In the genomic region with DNA sequence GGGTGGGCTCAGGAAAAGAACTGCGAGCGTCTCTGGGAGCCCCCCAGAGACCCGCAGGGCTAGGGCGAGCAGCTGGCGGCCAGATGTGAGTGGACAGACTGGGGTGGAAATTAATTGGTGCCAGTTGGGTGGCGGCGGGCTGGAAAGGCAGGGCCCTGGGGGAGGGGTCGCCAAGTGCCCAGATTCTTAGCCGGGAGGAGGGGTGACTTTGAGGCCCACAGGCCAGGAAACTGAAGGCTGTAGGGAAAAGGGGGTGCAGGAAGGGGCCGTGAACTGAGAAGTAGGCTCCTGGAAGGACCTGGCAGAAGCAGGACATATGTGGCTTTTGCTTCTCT, we compare ENCODE assay signal across 8 mouse cellular contexts. TPM values are rescaled to one million over a fixed set of nuclear protein-coding genes. Genes with fewer than 3 reads are reported as not detected.
DNase-seq lines count a peak whose midpoint lies in the region; ATAC-seq and TF ChIP-seq lines count a peak whose summit lies in the region.

No protein-coding gene starts in this region.

- peak overlapping the region; percentile 85 for H3K4me2 ChIP-seq in embryonic facial prominence, embryonic 13.5 days
- peak overlapping the region; percentile 51 for H3K4me2 ChIP-seq in hindbrain, embryonic 15.5 days

- WGBS in embryonic facial prominence, embryonic 13.5 days: 1% methylated on average over 10 of the region's 10 CpGs
- WGBS in hindbrain, embryonic 15.5 days: under 1% methylated on average over 10 of the region's 10 CpGs

- peak overlapping the region; percentile 75 for H3K9ac ChIP-seq in embryonic facial prominence, embryonic 13.5 days
- H3K9ac ChIP-seq in hindbrain, embryonic 15.5 days: peak overlapping the region; percentile 28; the same call in 1 of the 2 replicates

- peak overlapping the region; percentile 85 for H3K27ac ChIP-seq in layer of hippocampus, adult 2 months
- H3K27ac ChIP-seq in embryonic facial prominence, embryonic 13.5 days: peak overlapping the region; percentile 99
- peak overlapping the region; percentile 61 for H3K27ac ChIP-seq in hindbrain, embryonic 15.5 days (replicated peaks)

- H3K27me3 ChIP-seq in embryonic facial prominence, embryonic 13.5 days: no peaks in the 10 kb centered on the region
- H3K27me3 ChIP-seq in hindbrain, embryonic 15.5 days: no peaks in the 10 kb centered on the region

- ATAC-seq in embryonic facial prominence, embryonic 13.5 days (ENCODE audit: insufficient number of reproducible peaks, insufficient read depth, low FRiP score, low TSS enrichment, low read depth): peak; percentile 28; the same call in 1 of the 2 replicates
- no peak for ATAC-seq in hindbrain, embryonic 15.5 days (ENCODE audit: low FRiP score, low read depth)

- no peak for TF ChIP-seq CTCF in layer of hippocampus, adult 2 months (conservative IDR thresholded peaks at IDR 0.05)

- peaks cover 61% of the 10 kb centered on the region for H3K4me1 ChIP-seq in embryonic facial prominence, embryonic 13.5 days
- peaks cover 36% of the 10 kb centered on the region for H3K4me1 ChIP-seq in hindbrain, embryonic 15.5 days (replicated peaks)

- DNase-seq in layer of hippocampus, adult 2 months (ENCODE audit: low spot score in 2 of 2): no peak
- DNase-seq in layer of hippocampus, postnatal 14 days (ENCODE audit: low spot score in 2 of 2): no peak
- peak; percentile 59 to 61 for DNase-seq in lung, postnatal 4 days
- DNase-seq in left cerebral cortex, adult 18-20 months (ENCODE audit: low spot score in 2 of 2): no peak
- DNase-seq in adrenal gland, adult 8-10 months: no peak
- no peak for DNase-seq in MN1 (ENCODE audit: low spot score)

- no peaks in the 10 kb centered on the region for H3K9me3 ChIP-seq in embryonic facial prominence, embryonic 13.5 days
- H3K9me3 ChIP-seq in hindbrain, embryonic 15.5 days: no peaks in the 10 kb centered on the region

- no peaks in the 10 kb centered on the region for H3K36me3 ChIP-seq in embryonic facial prominence, embryonic 13.5 days
- H3K36me3 ChIP-seq in hindbrain, embryonic 15.5 days: no peaks in the 10 kb centered on the region

- H3K4me3 ChIP-seq in layer of hippocampus, adult 2 months: peak overlapping the region; percentile 39
- peak overlapping the region; percentile 44 for H3K4me3 ChIP-seq in embryonic facial prominence, embryonic 13.5 days
- H3K4me3 ChIP-seq in hindbrain, embryonic 15.5 days: peak overlapping the region; percentile 30

RNA-seq across cellular contexts. Expression of a gene that starts 6.5 kb away (rescaled TPM):
- total RNA-seq in layer of hippocampus, adult 2 months (2021): 1 to 10 TPM; 5.1 to 7.2 TPM
- 10 to 100 TPM in 1 of 2 experiments, 1 to 10 TPM in 1; 9.5 to 12.5 TPM for total RNA-seq in layer of hippocampus, postnatal 14 days (2021)
- 64.3 and 67.6 TPM in 2 replicates for polyA plus RNA-seq in embryonic facial prominence, embryonic 13.5 days (2015; fragmentation: Nextera tagmentation; extraction: Ambion mirVana)
- polyA plus RNA-seq in hindbrain, embryonic 15.5 days (2015; fragmentation: Nextera tagmentation; extraction: Ambion mirVana): 18.8 and 24.5 TPM in 2 replicates
- total RNA-seq in left cerebral cortex, adult 18-20 months (2021): 10 to 100 TPM; 15.5 to 19.9 TPM
- total RNA-seq in adrenal gland, adult 8-10 months (2022): 10 to 100 TPM; 18.3 to 48.9 (median 22.3) TPM

RNA-seq across cellular contexts. Expression of a gene that starts 29.9 kb away (rescaled TPM):
- total RNA-seq in layer of hippocampus, adult 2 months (2021): 100 to 1,000 TPM; 109 to 113 TPM
- total RNA-seq in layer of hippocampus, postnatal 14 days (2021): 10 to 100 TPM; 82.9 to 97.3 TPM
- polyA plus RNA-seq in embryonic facial prominence, embryonic 13.5 days (2015; fragmentation: Nextera tagmentation; extraction: Ambion mirVana): 71.3 and 78.6 TPM in 2 replicates
- 62.5 and 65.9 TPM in 2 replicates for polyA plus RNA-seq in hindbrain, embryonic 15.5 days (2015; fragmentation: Nextera tagmentation; extraction: Ambion mirVana)
- 100 to 1,000 TPM in 1 of 2 experiments, 10 to 100 TPM in 1; 99.1 to 101 TPM for total RNA-seq in left cerebral cortex, adult 18-20 months (2021)
- 100 to 1,000 TPM in 2 of 4 experiments, 10 to 100 TPM in 2; 75.4 to 109 (median 88.5) TPM for total RNA-seq in adrenal gland, adult 8-10 months (2022)

RNA-seq across cellular contexts. Expression of a gene that starts 31.5 kb away (rescaled TPM):
- 10 to 100 TPM; 91.8 to 93.9 TPM for total RNA-seq in layer of hippocampus, adult 2 months (2021)
- total RNA-seq in layer of hippocampus, postnatal 14 days (2021): 10 to 100 TPM; 84.0 to 85.6 TPM
- 16.3 and 16.6 TPM in 2 replicates for polyA plus RNA-seq in embryonic facial prominence, embryonic 13.5 days (2015; fragmentation: Nextera tagmentation; extraction: Ambion mirVana)
- polyA plus RNA-seq in hindbrain, embryonic 15.5 days (2015; fragmentation: Nextera tagmentation; extraction: Ambion mirVana): 13.6 and 16.1 TPM in 2 replicates
- 10 to 100 TPM; 93.7 to 99.0 TPM for total RNA-seq in left cerebral cortex, adult 18-20 months (2021)
- total RNA-seq in adrenal gland, adult 8-10 months (2022): 10 to 100 TPM; 81.0 to 86.9 (median 83.7) TPM

RNA-seq across cellular contexts. Expression of a gene that starts 45.1 kb away (rescaled TPM):
- total RNA-seq in layer of hippocampus, adult 2 months (2021): 1 to 10 TPM; 2.3 to 2.6 TPM
- total RNA-seq in layer of hippocampus, postnatal 14 days (2021): 1 to 10 TPM; 3.4 to 4.2 TPM
- polyA plus RNA-seq in embryonic facial prominence, embryonic 13.5 days (2015; fragmentation: Nextera tagmentation; extraction: Ambion mirVana): 4.8 and 4.9 TPM in 2 replicates
- polyA plus RNA-seq in hindbrain, embryonic 15.5 days (2015; fragmentation: Nextera tagmentation; extraction: Ambion mirVana): 3.1 and 3.6 TPM in 2 replicates
- total RNA-seq in left cerebral cortex, adult 18-20 months (2021): 1 to 10 TPM; 2.6 TPM
- total RNA-seq in adrenal gland, adult 8-10 months (2022): 1 to 10 TPM; 3.1 to 5.6 (median 4.2) TPM

Comparison
In these comparisons a context has a peak if more than half of its experiments do, and no peak if none do; other contexts are left out.
1. DNase-seq: peak in lung, postnatal 4 days (2 of 2); none in layer of hippocampus, adult 2 months (0 of 2), layer of hippocampus, postnatal 14 days (0 of 2), left cerebral cortex, adult 18-20 months (0 of 2), adrenal gland, adult 8-10 months (single experiment) and MN1 (single experiment).
2. Peak in every context shown above with its lines, with median percentiles within 50 percentile points of each other: H3K27ac ChIP-seq and H3K4me3 ChIP-seq.